8 mouse cellular contexts compared by ENCODE assay signal in genomic region chr6:136553767-136554569, GRCm38 (mm10). TPM values are rescaled to one million over a fixed set of nuclear protein-coding genes. Genes with fewer than 3 reads are reported as not detected.
DNase-seq lines count a peak whose midpoint lies in the region; ATAC-seq and TF ChIP-seq lines count a peak whose summit lies in the region.

No protein-coding gene starts in this region.

- peak overlapping the region; percentile 30 for H3K4me2 ChIP-seq in intestine, postnatal 0 days (replicated peaks; ENCODE audit: low read depth)

- peak; percentile 73 to 87 for DNase-seq in adrenal gland, adult (ENCODE audit: inconsistent age in 2 of 2, low spot score in 1 of 2)
- no peak for DNase-seq in adrenal gland, postnatal 4 days (ENCODE audit: low spot score in 2 of 2)
- DNase-seq in CD4-positive, CD25-positive, alpha-beta regulatory T cell, adult 2 months (ENCODE audit: low read depth, low spot score) = peak; percentile 89
- DNase-seq in cerebellum, adult 9-10 months = peak; percentile 73
- peak; percentile 56 to 80 for DNase-seq in frontal cortex, adult 2 months (ENCODE audit: extremely low spot score in 1 of 2, low spot score in 1 of 2)
- peak; percentile 74 for DNase-seq in lung, postnatal 10 days
- DNase-seq in retina, postnatal 7 days (ENCODE audit: low read depth, low spot score) = peak; percentile 69

- no peaks in the 10 kb centered on the region for H3K9me3 ChIP-seq in intestine, postnatal 0 days (ENCODE audit: control insufficient read depth)

- no peaks in the 10 kb centered on the region; the same call in 1 of the 2 replicates for H3K36me3 ChIP-seq in intestine, postnatal 0 days (ENCODE audit: control insufficient read depth, insufficient read depth)

- no peak overlapping the region for H3K4me3 ChIP-seq in intestine, postnatal 0 days (ENCODE audit: low read depth, low read length)

- H3K27me3 ChIP-seq in intestine, postnatal 0 days (replicated peaks; ENCODE audit: control insufficient read depth, insufficient read depth, low read length) = no peaks in the 10 kb centered on the region

- ATAC-seq in intestine, postnatal 0 days = peak; percentile 64

- WGBS in intestine, postnatal 0 days = 32% methylated on average over 11 of the region's 11 CpGs

- 0 out of 2 replicates have a peak, but pooled peaks cover 4% of the 10 kb centered on the region for H3K4me1 ChIP-seq in intestine, postnatal 0 days (replicated peaks; ENCODE audit: control insufficient read depth, insufficient read depth, low read length)

- no peak overlapping the region for H3K27ac ChIP-seq in intestine, postnatal 0 days (ENCODE audit: low read depth, low read length)

- TF ChIP-seq CTCF in intestine, postnatal 0 days (IDR thresholded peaks at IDR 0.05; ENCODE audit: low read depth) = peak; percentile 44

- H3K9ac ChIP-seq in intestine, postnatal 0 days (ENCODE audit: low read depth, low read length) = no peak overlapping the region

RNA-seq across cellular contexts. Expression of gene Atf7ip, which starts 48.0 kb away (rescaled TPM):
- 100 to 1,000 TPM; 119 to 123 TPM for total RNA-seq in adrenal gland, postnatal 4 days (2021)
- polyA plus RNA-seq in frontal cortex, adult 2 months (2012; rRNA removed) = 42.8 and 49.5 TPM in 2 replicates
- polyA plus RNA-seq in intestine, postnatal 0 days (2015; fragmentation: Nextera tagmentation; extraction: Ambion mirVana) = 8.6 and 9.4 TPM in 2 replicates

Comparison
In these comparisons a context has a peak if more than half of its experiments do, and no peak if none do; other contexts are left out.
1. DNase-seq: peak in adrenal gland, adult (2 of 2), CD4-positive, CD25-positive, alpha-beta regulatory T cell, adult 2 months (single experiment), cerebellum, adult 9-10 months (single experiment), frontal cortex, adult 2 months (2 of 2), lung, postnatal 10 days (single experiment) and retina, postnatal 7 days (single experiment); none in adrenal gland, postnatal 4 days (0 of 2).